Mouse (Mus musculus) monocyte, adult 2 months (primary cell): ENCODE measurements around the gene Gpn3.

Source experiments
- DNase-seq, 2 experiments: peaks; one replicate each; pipeline ENCODE4 v3.0.0; 2022; ENCODE audit warnings: low spot score in 2 of 2, low read depth in 1 of 2

Gene Gpn3

GRCm38 (mm10) chr5:122371591-122372191, at the start of gene Gpn3:
Gpn3 (plus strand) TSS chr5:122371876.
- DNase-seq = no peak

GRCm38 (mm10) chr5:122323523-122323922, 48.2 kb upstream of the Gpn3 start:
- no peak for DNase-seq

- DNase-seq = no peak
Measured at GRCm38 (mm10) chr5:122324608-122325431, 46.9 kb upstream of the Gpn3 start.

GRCm38 (mm10) chr5:122325477-122325876, 46.2 kb upstream of the Gpn3 start:
- no peak for DNase-seq

- DNase-seq = no peak
Measured at GRCm38 (mm10) chr5:122327283-122327682, 44.4 kb upstream of the Gpn3 start.

GRCm38 (mm10) chr5:122330269-122330668, 41.4 kb upstream of the Gpn3 start:
- no peak for DNase-seq

- DNase-seq = no peak
Measured at GRCm38 (mm10) chr5:122334682-122335081, 37.0 kb upstream of the Gpn3 start.

GRCm38 (mm10) chr5:122336554-122337294, 35.0 kb upstream of the Gpn3 start:
- DNase-seq = no peak

GRCm38 (mm10) chr5:122342874-122343273, 28.8 kb upstream of the Gpn3 start:
- DNase-seq = no peak

GRCm38 (mm10) chr5:122343768-122344167, 27.9 kb upstream of the Gpn3 start:
- peak in 1 of 2 experiments; percentile 31 for DNase-seq

- peak in 1 of 2 experiments; percentile 51 for DNase-seq
Measured at GRCm38 (mm10) chr5:122344260-122344659, 27.4 kb upstream of the Gpn3 start.

GRCm38 (mm10) chr5:122345777-122346176, 25.9 kb upstream of the Gpn3 start:
- DNase-seq = no peak

GRCm38 (mm10) chr5:122353807-122354491, 17.7 kb upstream of the Gpn3 start, which contains the start of the genes Rad9b and Vps29:
Rad9b (minus strand) TSS chr5:122354233.
Vps29 (plus strand) TSS chr5:122354369.
- peak; percentile 88 to 94 for DNase-seq

- no peak for DNase-seq
Measured at GRCm38 (mm10) chr5:122354492-122355067, 17.1 kb upstream of the Gpn3 start.

GRCm38 (mm10) chr5:122372192-122372769, 605 bp downstream of the Gpn3 start, which contains the start of gene Fam216a:
Fam216a (minus strand) TSS chr5:122372364.
- DNase-seq = peak; percentile 91 to 94

GRCm38 (mm10) chr5:122372878-122373277, 1.2 kb downstream of the Gpn3 start:
- DNase-seq = no peak

GRCm38 (mm10) chr5:122377101-122377833, 5.6 kb downstream of the Gpn3 start:
- no peak for DNase-seq

- no peak for DNase-seq
Measured at GRCm38 (mm10) chr5:122378171-122378570, 6.5 kb downstream of the Gpn3 start.

- DNase-seq = peak; percentile 49 to 50
Measured at GRCm38 (mm10) chr5:122379374-122380155, 7.9 kb downstream of the Gpn3 start.
